Mouse (Mus musculus) ES-Bruce4 (cell line): ENCODE results near the gene Cacna1e.

Source experiments
- CTCF ChIP-seq: IDR thresholded peaks from one replicate; pipeline ENCODE4 v1.8.1; 2011; ENCODE audit warnings: low read depth, low read length
- POLR2A ChIP-seq: IDR thresholded peaks from one replicate; pipeline ENCODE4 v1.8.1; 2011; ENCODE audit warnings: low read length; ENCODE audit not compliant: insufficient read depth

- TF ChIP-seq CTCF (no peak), POLR2A (no peak)
Observed at GRCm38 (mm10) chr1:154467265-154467664, 417.0 kb downstream of the Cacna1e start.
